Mouse (Mus musculus): ENCODE data around the gene Rnps1. TPM values are rescaled to one million over a fixed set of nuclear protein-coding genes. Genes with fewer than 3 reads are reported as not detected.
"Not testable (repeated sequence)": the region's sequence is repeated elsewhere in the genome, so short reads cannot be mapped to it uniquely, and the experiment has no call there.

The Rnps1 gene
- polyA plus RNA-seq, 1 experiment from 2014 or later, result 312 TPM

DNA sequence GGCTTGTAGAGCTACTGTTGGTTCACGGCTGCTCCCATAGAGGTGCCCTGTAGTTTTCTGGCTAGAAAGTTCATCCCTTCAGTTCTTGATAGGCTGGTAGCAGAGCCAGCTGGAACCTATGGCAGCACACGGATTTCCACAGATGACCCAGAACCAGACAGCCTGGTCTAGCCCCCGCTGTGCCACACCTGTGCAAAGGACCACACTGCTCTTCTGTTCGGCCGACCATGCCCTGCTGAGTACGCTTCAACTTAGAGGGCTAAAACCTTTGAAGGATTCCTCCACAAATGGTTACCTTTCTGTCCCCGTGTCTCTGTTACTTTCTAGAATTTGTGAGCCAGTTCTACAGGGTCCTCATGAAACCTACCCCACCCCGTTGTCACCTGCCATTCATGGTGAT, 11.0 kb downstream of the Rnps1 start:
- H3K9ac ChIP-seq (ENCODE audit: low read depth, low read length); ATAC-seq (ENCODE audit: low FRiP score, low TSS enrichment); H3K4me2 ChIP-seq (replicated peaks; ENCODE audit: low read depth, low read length); H3K27me3 ChIP-seq (ENCODE audit: control insufficient read depth, insufficient read depth, low read length); H3K9me3 ChIP-seq (ENCODE audit: control insufficient read depth, low read length); H3K4me1 ChIP-seq (ENCODE audit: control insufficient read depth, insufficient read depth, low read length); H3K4me3 ChIP-seq (ENCODE audit: low read length); H3K27ac ChIP-seq (ENCODE audit: low read depth, low read length): not testable (repeated sequence)
- peaks cover 52% of the 10 kb centered on the region for H3K36me3 ChIP-seq (ENCODE audit: control insufficient read depth, insufficient read depth, low read length)
- 97% methylated on average over 4 of the region's 8 CpGs for WGBS

DNA sequence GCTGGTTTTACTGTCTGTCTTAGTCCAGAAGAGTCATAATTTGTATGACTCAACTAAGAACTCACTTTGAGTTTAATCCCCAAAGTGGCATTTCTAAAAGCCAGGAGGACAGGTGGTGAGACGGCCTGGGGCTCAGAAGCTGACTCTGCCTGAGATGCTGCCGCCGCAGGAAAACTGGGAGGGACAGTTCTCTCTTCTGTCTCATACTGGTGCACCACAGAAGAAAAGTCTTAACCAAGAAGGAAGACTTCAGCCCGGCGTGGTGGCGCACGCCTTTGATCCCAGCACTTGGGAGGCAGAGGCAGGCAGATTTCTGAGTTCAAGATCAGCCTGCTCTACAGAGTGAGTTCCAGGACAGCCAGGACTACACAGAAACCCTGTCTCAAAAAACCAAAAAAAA, 11.5 kb downstream of the Rnps1 start:
- no peaks in the 10 kb centered on the region for H3K9me3 ChIP-seq (ENCODE audit: control insufficient read depth, low read length)
- H3K9ac ChIP-seq (ENCODE audit: low read depth, low read length), result no peak overlapping the region
- whole genome bisulfite sequencing, result 87% methylated on average over 7 of the region's 7 CpGs
- H3K4me2 ChIP-seq (replicated peaks; ENCODE audit: low read depth, low read length), result no peak overlapping the region
- no peaks in the 10 kb centered on the region for H3K27me3 ChIP-seq (ENCODE audit: control insufficient read depth, insufficient read depth, low read length)
- no peak for ATAC-seq (ENCODE audit: low FRiP score, low TSS enrichment)
- H3K4me1 ChIP-seq (ENCODE audit: control insufficient read depth, insufficient read depth, low read length), result 0 out of 2 replicates have a peak, but pooled peaks cover 3% of the 10 kb centered on the region
- H3K27ac ChIP-seq (ENCODE audit: low read depth, low read length), result no peak overlapping the region; the same call in 1 of the 2 replicates
- peaks cover 46% of the 10 kb centered on the region for H3K36me3 ChIP-seq (ENCODE audit: control insufficient read depth, insufficient read depth, low read length)
- peak overlapping the region; percentile 77; the same call in 1 of the 2 replicates for H3K4me3 ChIP-seq (ENCODE audit: low read length)

DNA sequence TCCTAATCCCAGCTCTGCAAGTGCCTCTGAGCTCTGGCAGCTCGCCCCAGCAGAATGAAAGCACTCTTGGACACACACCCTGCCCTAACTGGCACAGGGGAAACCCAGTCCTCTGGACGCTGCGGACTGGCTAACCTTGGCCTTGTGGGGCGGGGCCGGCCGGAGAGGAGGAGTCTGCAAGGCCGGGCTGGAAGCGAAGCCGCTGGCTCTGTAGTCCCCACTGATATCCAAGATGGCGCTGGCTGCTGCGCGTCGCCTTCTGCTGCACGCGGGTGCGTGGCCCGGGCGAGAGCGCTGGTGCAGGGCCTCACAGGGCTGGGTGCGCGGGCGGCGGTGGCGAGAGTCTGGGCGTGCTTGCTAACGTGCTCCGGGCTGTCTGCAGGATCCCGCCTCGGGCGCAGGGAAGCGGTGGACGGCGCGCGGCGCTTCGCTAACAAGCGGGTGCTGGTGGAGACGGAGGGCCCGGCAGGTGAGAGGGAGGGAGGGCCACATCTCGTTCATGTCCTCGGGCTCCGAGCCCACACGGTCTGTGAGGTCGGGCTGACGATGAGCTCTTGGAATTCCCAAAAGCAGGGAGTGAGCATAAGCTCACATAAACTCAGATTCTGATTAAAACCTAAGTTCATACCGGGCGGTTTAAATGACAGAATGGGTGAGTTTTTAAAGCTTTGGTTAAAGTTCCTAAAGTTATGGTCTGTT, 12.3 kb downstream of the Rnps1 start, which contains the start of gene Eci1:
Gene Eci1 (plus strand): TSS at position 171 of the 699 bp plus-strand sequence.
- Histone ChIP-seq H3K9ac (ENCODE audit: low read depth, low read length) (peak within 1 kb of the TSS; percentile 87), H3K27me3 (ENCODE audit: control insufficient read depth, insufficient read depth, low read length) (no peaks in the 10 kb centered on the region), H3K4me3 (ENCODE audit: low read length) (peak within 1 kb of the TSS; percentile 77), H3K27ac (ENCODE audit: low read depth, low read length) (peak within 1 kb of the TSS; percentile 95), H3K9me3 (ENCODE audit: control insufficient read depth, low read length) (no peaks in the 10 kb centered on the region), H3K4me2 (replicated peaks; ENCODE audit: low read depth, low read length) (peak within 1 kb of the TSS; percentile 53), H3K4me1 (ENCODE audit: control insufficient read depth, insufficient read depth, low read length) (0 out of 2 replicates have a peak, but pooled peaks cover 3% of the 10 kb centered on the region), H3K36me3 (ENCODE audit: control insufficient read depth, insufficient read depth, low read length) (peaks cover 39% of the 10 kb centered on the region)
- WGBS, result under 1% methylated on average over 47 of the region's 48 CpGs
- peak; percentile 99 for ATAC-seq (ENCODE audit: low FRiP score, low TSS enrichment)

DNA sequence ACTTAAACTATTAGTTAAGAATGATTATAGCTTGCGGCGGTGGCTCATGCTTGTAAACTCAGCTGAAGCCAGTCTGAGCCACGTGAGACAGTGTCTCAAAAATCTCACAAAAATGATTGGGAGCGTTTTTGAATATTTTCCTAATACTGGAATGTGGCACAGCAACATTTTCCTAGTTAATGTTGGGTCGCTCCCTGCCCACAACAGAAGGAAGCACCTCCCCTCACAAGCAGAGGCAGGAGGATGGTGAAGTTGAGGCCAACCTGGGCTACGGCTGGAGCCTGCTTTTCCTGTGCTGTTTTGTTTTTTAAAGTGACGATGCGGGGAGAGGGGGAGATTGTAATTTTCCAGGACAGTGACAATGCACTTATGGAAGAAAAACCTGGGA, 12.8 kb downstream of the Rnps1 start:
- H3K36me3 ChIP-seq (ENCODE audit: control insufficient read depth, insufficient read depth, low read length), result peaks cover 34% of the 10 kb centered on the region
- H3K4me1 ChIP-seq (ENCODE audit: control insufficient read depth, insufficient read depth, low read length), result 0 out of 2 replicates have a peak, but pooled peaks cover 3% of the 10 kb centered on the region
- H3K9ac ChIP-seq (ENCODE audit: low read depth, low read length), result peak overlapping the region; percentile 87; the same call in 1 of the 2 replicates
- WGBS, result 2% methylated on average over 8 of the region's 8 CpGs
- no peaks in the 10 kb centered on the region for H3K9me3 ChIP-seq (ENCODE audit: control insufficient read depth, low read length)
- peak overlapping the region; percentile 77 for H3K4me3 ChIP-seq (ENCODE audit: low read length)
- ATAC-seq (ENCODE audit: low FRiP score, low TSS enrichment), result peak; percentile 18; the same call in 1 of the 2 replicates
- H3K27me3 ChIP-seq (ENCODE audit: control insufficient read depth, insufficient read depth, low read length), result no peaks in the 10 kb centered on the region
- peak overlapping the region; percentile 95; the same call in 1 of the 2 replicates for H3K27ac ChIP-seq (ENCODE audit: low read depth, low read length)
- H3K4me2 ChIP-seq (replicated peaks; ENCODE audit: low read depth, low read length), result peak overlapping the region; percentile 53

DNA sequence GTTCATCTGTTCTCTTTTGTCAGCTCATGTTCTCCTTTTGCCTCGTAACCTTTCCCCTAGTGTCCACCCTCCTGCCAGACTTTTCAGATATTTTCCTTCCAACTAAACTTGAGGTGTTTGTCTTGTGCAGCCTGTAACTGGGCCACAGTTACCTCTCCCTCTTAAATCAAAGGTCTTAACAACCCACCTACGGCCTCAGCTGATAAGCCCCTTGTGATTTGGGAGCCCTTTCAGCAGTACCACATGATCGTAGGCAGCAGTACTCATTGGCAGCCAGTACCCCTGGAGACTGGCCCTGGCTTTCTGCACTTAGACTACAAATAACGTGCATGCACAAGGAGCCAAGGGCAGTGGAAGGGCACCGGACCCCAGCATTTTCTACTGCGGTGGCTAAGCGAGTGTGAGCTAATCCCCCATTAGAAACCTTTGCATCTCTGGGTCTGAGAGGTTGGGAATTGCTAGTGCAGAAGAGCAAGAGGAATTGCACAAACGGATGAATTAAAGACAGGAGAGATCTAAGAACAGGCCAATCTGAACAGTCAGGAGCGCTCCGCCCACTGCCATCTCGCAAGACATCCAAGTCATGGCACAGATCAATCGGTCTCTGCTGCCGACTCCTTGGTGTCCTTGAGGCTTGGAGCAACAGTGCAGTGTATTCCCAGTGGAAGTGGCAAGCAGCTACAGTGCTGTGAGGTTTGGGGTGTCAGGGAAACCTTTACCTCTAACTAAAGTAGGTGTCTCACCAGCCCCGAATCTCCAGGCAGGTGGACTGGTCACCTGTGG, 15.0 kb downstream of the Rnps1 start:
- Histone ChIP-seq H3K4me3 (ENCODE audit: low read length) (no peak overlapping the region), H3K4me1 (ENCODE audit: control insufficient read depth, insufficient read depth, low read length) (0 out of 2 replicates have a peak, but pooled peaks cover 3% of the 10 kb centered on the region), H3K4me2 (replicated peaks; ENCODE audit: low read depth, low read length) (no peak overlapping the region), H3K9me3 (ENCODE audit: control insufficient read depth, low read length) (no peaks in the 10 kb centered on the region), H3K9ac (ENCODE audit: low read depth, low read length) (no peak overlapping the region), H3K36me3 (ENCODE audit: control insufficient read depth, insufficient read depth, low read length) (peaks cover 15% of the 10 kb centered on the region), H3K27ac (ENCODE audit: low read depth, low read length) (no peak overlapping the region), H3K27me3 (ENCODE audit: control insufficient read depth, insufficient read depth, low read length) (no peaks in the 10 kb centered on the region)
- no peak for ATAC-seq (ENCODE audit: low FRiP score, low TSS enrichment)
- WGBS, result 80% methylated on average over 14 of the region's 14 CpGs

DNA sequence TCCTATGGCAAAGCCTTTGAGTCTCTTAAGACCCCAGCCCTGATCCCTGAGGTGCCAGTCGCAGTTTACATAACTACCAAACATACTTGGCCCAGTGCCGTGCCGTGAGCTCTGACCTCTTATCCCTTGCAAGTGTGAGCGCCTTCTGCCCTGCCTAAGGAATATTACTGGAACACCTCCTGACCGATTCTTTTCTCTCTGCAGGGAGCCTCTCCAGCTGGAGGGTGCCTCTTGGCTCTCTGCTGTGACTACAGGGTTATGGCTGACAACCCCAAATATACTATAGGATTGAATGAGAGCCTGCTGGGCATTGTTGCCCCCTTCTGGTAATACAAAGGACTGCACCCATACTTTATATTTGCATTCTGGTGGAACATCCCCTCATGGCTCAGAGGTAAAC, 22.7 kb downstream of the Rnps1 start:
- peak; percentile 61; the same call in 1 of the 2 replicates for ATAC-seq (ENCODE audit: low FRiP score, low TSS enrichment)
- Histone ChIP-seq H3K9ac (ENCODE audit: low read depth, low read length) (no peak overlapping the region), H3K36me3 (ENCODE audit: control insufficient read depth, insufficient read depth, low read length) (peaks cover 55% of the 10 kb centered on the region), H3K27me3 (ENCODE audit: control insufficient read depth, insufficient read depth, low read length) (no peaks in the 10 kb centered on the region), H3K4me2 (replicated peaks; ENCODE audit: low read depth, low read length) (no peak overlapping the region), H3K4me1 (ENCODE audit: control insufficient read depth, insufficient read depth, low read length) (no peaks in the 10 kb centered on the region), H3K4me3 (ENCODE audit: low read length) (no peak overlapping the region), H3K27ac (ENCODE audit: low read depth, low read length) (no peak overlapping the region), H3K9me3 (ENCODE audit: control insufficient read depth, low read length) (no peaks in the 10 kb centered on the region)
- WGBS, result 77% methylated on average over 5 of the region's 5 CpGs

DNA sequence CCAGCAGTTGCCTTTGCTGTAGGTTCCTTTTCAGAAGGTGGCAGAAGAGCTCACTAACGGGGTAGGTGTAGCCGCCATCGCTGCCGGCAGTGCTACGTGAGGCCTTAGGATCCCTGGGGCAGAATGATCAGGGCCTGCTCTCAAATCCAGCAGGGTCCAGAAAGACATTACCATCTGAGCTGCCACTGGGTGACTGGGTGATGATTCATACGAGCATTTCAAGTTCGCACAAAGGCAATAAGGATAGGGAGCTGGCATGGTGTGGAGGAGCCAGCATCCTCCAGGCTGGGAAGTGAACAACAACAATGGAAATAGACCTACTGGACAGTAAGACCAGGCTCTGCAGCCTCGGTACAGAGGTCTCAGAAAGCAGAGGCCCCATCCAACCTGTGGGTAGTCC, 26.0 kb downstream of the Rnps1 start:
- WGBS, result 90% methylated on average over 8 of the region's 8 CpGs
- ATAC-seq (ENCODE audit: low FRiP score, low TSS enrichment), result no peak

DNA sequence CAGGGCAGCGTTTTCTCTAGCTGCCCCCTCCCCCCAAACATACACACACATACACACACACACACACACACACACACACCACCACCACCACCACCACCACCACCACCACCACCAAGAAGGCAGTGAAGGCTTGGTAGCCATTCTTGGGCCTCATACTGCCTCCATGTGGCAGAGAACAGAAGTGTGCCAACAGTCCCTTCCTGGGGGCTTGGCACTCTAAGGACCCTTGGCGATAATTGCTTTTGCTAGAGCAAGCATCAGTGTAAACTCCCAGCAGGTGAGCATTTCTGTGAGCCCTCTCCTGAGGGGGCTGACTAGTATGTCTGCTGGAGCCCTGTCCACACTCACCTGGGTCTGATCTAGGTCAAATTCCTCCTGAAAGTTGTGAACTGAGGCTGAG, 26.8 kb downstream of the Rnps1 start:
- H3K4me2 ChIP-seq (replicated peaks; ENCODE audit: low read depth, low read length), result no peak overlapping the region
- no peaks in the 10 kb centered on the region for H3K9me3 ChIP-seq (ENCODE audit: control insufficient read depth, low read length)
- no peak for ATAC-seq (ENCODE audit: low FRiP score, low TSS enrichment)
- H3K9ac ChIP-seq (ENCODE audit: low read depth, low read length), result no peak overlapping the region
- no peaks in the 10 kb centered on the region for H3K27me3 ChIP-seq (ENCODE audit: control insufficient read depth, insufficient read depth, low read length)
- H3K36me3 ChIP-seq (ENCODE audit: control insufficient read depth, insufficient read depth, low read length), result peaks cover 77% of the 10 kb centered on the region
- H3K27ac ChIP-seq (ENCODE audit: low read depth, low read length), result no peak overlapping the region
- WGBS, result 48% methylated on average over 2 of the region's 2 CpGs
- no peaks in the 10 kb centered on the region for H3K4me1 ChIP-seq (ENCODE audit: control insufficient read depth, insufficient read depth, low read length)
- H3K4me3 ChIP-seq (ENCODE audit: low read length), result no peak overlapping the region

More for the DNA sequence above, 26.0 kb downstream of the Rnps1 start:
- H3K4me2 ChIP-seq (replicated peaks; ENCODE audit: low read depth, low read length), result no peak overlapping the region
- H3K4me1 ChIP-seq (ENCODE audit: control insufficient read depth, insufficient read depth, low read length), result no peaks in the 10 kb centered on the region
- H3K27ac ChIP-seq (ENCODE audit: low read depth, low read length), result no peak overlapping the region
- no peak overlapping the region for H3K9ac ChIP-seq (ENCODE audit: low read depth, low read length)
- no peaks in the 10 kb centered on the region for H3K27me3 ChIP-seq (ENCODE audit: control insufficient read depth, insufficient read depth, low read length)
- H3K36me3 ChIP-seq (ENCODE audit: control insufficient read depth, insufficient read depth, low read length), result peaks cover 77% of the 10 kb centered on the region
- H3K9me3 ChIP-seq (ENCODE audit: control insufficient read depth, low read length), result no peaks in the 10 kb centered on the region
- H3K4me3 ChIP-seq (ENCODE audit: low read length), result no peak overlapping the region

DNA sequence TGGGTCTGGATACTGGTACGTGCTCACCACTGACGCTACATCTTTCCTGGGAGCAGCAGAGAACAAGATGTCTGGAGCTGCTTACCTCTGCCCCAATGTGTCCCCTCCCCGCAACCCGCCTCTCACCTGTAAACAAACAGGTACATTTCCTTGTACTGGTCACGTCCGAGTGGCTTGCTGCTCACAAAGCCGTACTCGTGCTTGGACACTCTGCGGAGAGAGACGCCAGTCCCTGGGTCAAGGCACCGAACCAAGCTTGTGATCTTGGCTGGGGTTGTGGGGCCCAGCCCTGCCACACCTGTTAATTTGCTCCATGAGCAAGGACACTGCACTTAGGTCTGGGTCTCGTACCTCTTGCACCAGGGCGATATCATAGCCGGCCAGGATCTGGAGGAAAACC, 27.7 kb downstream of the Rnps1 start:
- Histone ChIP-seq H3K4me3 (ENCODE audit: low read length) (no peak overlapping the region), H3K4me1 (ENCODE audit: control insufficient read depth, insufficient read depth, low read length) (no peaks in the 10 kb centered on the region), H3K9me3 (ENCODE audit: control insufficient read depth, low read length) (no peaks in the 10 kb centered on the region), H3K27me3 (ENCODE audit: control insufficient read depth, insufficient read depth, low read length) (no peaks in the 10 kb centered on the region), H3K4me2 (replicated peaks; ENCODE audit: low read depth, low read length) (no peak overlapping the region), H3K36me3 (ENCODE audit: control insufficient read depth, insufficient read depth, low read length) (peaks cover 79% of the 10 kb centered on the region), H3K9ac (ENCODE audit: low read depth, low read length) (no peak overlapping the region), H3K27ac (ENCODE audit: low read depth, low read length) (no peak overlapping the region)
- 91% methylated on average over 14 of the region's 14 CpGs for WGBS
- ATAC-seq (ENCODE audit: low FRiP score, low TSS enrichment), result no peak
